Mouse (Mus musculus) midbrain, embryonic 12.5 days (tissue): ENCODE data around the gene Lif. TPM values are rescaled to one million over a fixed set of nuclear protein-coding genes. Genes with fewer than 3 reads are reported as not detected.

ENCODE experiments used
- ATAC-seq: fragments of 200-750 bp; cut with Nextera tagmentation; 2 replicates; pipeline ENCODE4 v1.8.0; 2017; ENCODE audit warnings: low read depth, moderate TSS enrichment, moderate library complexity; ENCODE audit not compliant: low FRiP score
- H3K27ac ChIP-seq: fragments of 300-500 bp; sonication (generic); replicated peaks from 2 replicates; pipeline ENCODE4 v1.5.1; 2016; ENCODE audit warnings: mild to moderate bottlenecking
- H3K27me3 ChIP-seq: fragments of 300-500 bp; sonication (generic); 2 replicates; pipeline ENCODE4 v1.6.1; 2016; ENCODE audit warnings: mild to moderate bottlenecking
- H3K36me3 ChIP-seq: fragments of 300-500 bp; sonication (generic); 2 replicates; pipeline ENCODE4 v1.6.1; 2016
- H3K4me1 ChIP-seq: fragments of 300-500 bp; sonication (generic); 2 replicates; pipeline ENCODE4 v1.6.1; 2016
- H3K4me2 ChIP-seq: fragments of 300-500 bp; sonication (generic); replicated peaks from 2 replicates; pipeline ENCODE4 v1.6.1; 2016; ENCODE audit warnings: mild to moderate bottlenecking, moderate library complexity
- H3K4me3 ChIP-seq: fragments of 300-500 bp; sonication (generic); 2 replicates; pipeline ENCODE4 v1.5.1; 2016; ENCODE audit warnings: mild to moderate bottlenecking
- H3K9ac ChIP-seq: fragments of 300-500 bp; sonication (generic); replicated peaks from 2 replicates; pipeline ENCODE4 v1.6.1; 2016; ENCODE audit warnings: mild to moderate bottlenecking, moderate library complexity
- H3K9me3 ChIP-seq: fragments of 300-500 bp; sonication (generic); 2 replicates; pipeline ENCODE4 v1.6.1; 2016; ENCODE audit warnings: mild to moderate bottlenecking
- WGBS: fragments of 180-500 bp; shearing (Covaris S2); methylation state at CpG from one replicate; pipeline ENCODE4 v1.1.7; 2016; 5-methylcytosine and 5-hydroxymethylcytosine counted together
- polyA plus RNA-seq: library from polyadenylated mRNA; unstranded; fragments of >200 nt; fragmentation: Nextera tagmentation; extraction: Ambion mirVana; gene quantifications from 2 replicates; pipeline ENCODE4 v1.2.1, GENCODE M21; 2016

Lif gene
- polyA plus RNA-seq, 1 experiment from 2014 or later = not detected

GRCm38 (mm10) chr11:4249151-4249550 is 8.2 kb upstream of the Lif start:
- Histone ChIP-seq H3K27ac (no peak overlapping the region), H3K9ac (no peak overlapping the region), H3K4me2 (no peak overlapping the region), H3K27me3 (no peaks in the 10 kb centered on the region), H3K36me3 (no peaks in the 10 kb centered on the region), H3K9me3 (no peaks in the 10 kb centered on the region), H3K4me3 (no peak overlapping the region), H3K4me1 (no peaks in the 10 kb centered on the region)
- WGBS = 95% methylated on average over 3 of the region's 3 CpGs
- no peak for ATAC-seq

- Histone ChIP-seq H3K9me3 (no peaks in the 10 kb centered on the region), H3K4me3 (no peak overlapping the region), H3K4me1 (no peaks in the 10 kb centered on the region), H3K9ac (no peak overlapping the region), H3K4me2 (no peak overlapping the region), H3K36me3 (no peaks in the 10 kb centered on the region), H3K27me3 (no peaks in the 10 kb centered on the region), H3K27ac (no peak overlapping the region)
- no peak for ATAC-seq
- WGBS = 74% methylated on average over 7 of the region's 7 CpGs
Measured at GRCm38 (mm10) chr11:4250290-4250689, 7.1 kb upstream of the Lif start.

GRCm38 (mm10) chr11:4251376-4251775 is 6.0 kb upstream of the Lif start:
- Histone ChIP-seq H3K9me3 (no peaks in the 10 kb centered on the region), H3K9ac (no peak overlapping the region), H3K4me2 (no peak overlapping the region), H3K27me3 (no peaks in the 10 kb centered on the region), H3K27ac (no peak overlapping the region), H3K4me3 (no peak overlapping the region), H3K4me1 (no peaks in the 10 kb centered on the region), H3K36me3 (no peaks in the 10 kb centered on the region)
- no peak for ATAC-seq
- 83% methylated on average over 3 of the region's 3 CpGs for WGBS

- H3K27ac ChIP-seq = no peak overlapping the region
- H3K9me3 ChIP-seq = no peaks in the 10 kb centered on the region
- no peak overlapping the region for H3K4me2 ChIP-seq
- WGBS = 59% methylated on average over 2 of the region's 2 CpGs
- H3K9ac ChIP-seq = no peak overlapping the region
- no peak for ATAC-seq
- H3K27me3 ChIP-seq = 0 out of 2 replicates have a peak, but pooled peaks cover 5% of the 10 kb centered on the region
- H3K36me3 ChIP-seq = no peaks in the 10 kb centered on the region
- H3K4me1 ChIP-seq = no peaks in the 10 kb centered on the region
- H3K4me3 ChIP-seq = no peak overlapping the region
Measured at GRCm38 (mm10) chr11:4252886-4253285, 4.5 kb upstream of the Lif start.

- no peak overlapping the region for H3K4me2 ChIP-seq
- 52% methylated on average over 5 of the region's 5 CpGs for WGBS
- no peak overlapping the region for H3K9ac ChIP-seq
- no peak for ATAC-seq
- peaks cover 18% of the 10 kb centered on the region; the same call in 1 of the 2 replicates for H3K27me3 ChIP-seq
- H3K9me3 ChIP-seq = no peaks in the 10 kb centered on the region
- no peak overlapping the region for H3K4me3 ChIP-seq
- no peaks in the 10 kb centered on the region for H3K36me3 ChIP-seq
- peaks cover 16% of the 10 kb centered on the region; the same call in 1 of the 2 replicates for H3K4me1 ChIP-seq
- H3K27ac ChIP-seq = no peak overlapping the region
Measured at GRCm38 (mm10) chr11:4257756-4258155, 399 bp downstream of the Lif start.

GRCm38 (mm10) chr11:4258657-4259082 is 1.3 kb downstream of the Lif start:
- peak; percentile 47 for ATAC-seq
- Histone ChIP-seq H3K9ac (no peak overlapping the region), H3K9me3 (no peaks in the 10 kb centered on the region), H3K36me3 (no peaks in the 10 kb centered on the region), H3K4me1 (peaks cover 16% of the 10 kb centered on the region; the same call in 1 of the 2 replicates), H3K27ac (no peak overlapping the region), H3K4me2 (peak overlapping the region; percentile 49), H3K4me3 (peak overlapping the region; percentile 13; the same call in 1 of the 2 replicates), H3K27me3 (peaks cover 27% of the 10 kb centered on the region)
- WGBS = under 1% methylated on average over 7 of the region's 7 CpGs

- Histone ChIP-seq H3K9me3 (no peaks in the 10 kb centered on the region), H3K9ac (0 out of 2 replicates have a peak overlapping the region, but pooled peaks have one; percentile 6), H3K27ac (no peak overlapping the region), H3K4me1 (peaks cover 16% of the 10 kb centered on the region; the same call in 1 of the 2 replicates), H3K4me2 (no peak overlapping the region), H3K4me3 (no peak overlapping the region), H3K27me3 (peaks cover 47% of the 10 kb centered on the region), H3K36me3 (no peaks in the 10 kb centered on the region)
- 63% methylated on average over 14 of the region's 14 CpGs for WGBS
- peak; percentile 28; the same call in 1 of the 2 replicates for ATAC-seq
Measured at GRCm38 (mm10) chr11:4260463-4261187, 3.3 kb downstream of the Lif start.

- no peak for ATAC-seq
- H3K27me3 ChIP-seq = peaks cover 52% of the 10 kb centered on the region
- no peak overlapping the region for H3K4me3 ChIP-seq
Measured at GRCm38 (mm10) chr11:4261188-4261494, 3.8 kb downstream of the Lif start.

GRCm38 (mm10) chr11:4261969-4262368 is 4.6 kb downstream of the Lif start:
- Histone ChIP-seq H3K27ac (no peak overlapping the region), H3K9me3 (no peaks in the 10 kb centered on the region), H3K36me3 (no peaks in the 10 kb centered on the region), H3K4me2 (no peak overlapping the region), H3K27me3 (peaks cover 60% of the 10 kb centered on the region), H3K4me1 (peaks cover 24% of the 10 kb centered on the region), H3K9ac (no peak overlapping the region), H3K4me3 (no peak overlapping the region)
- no peak for ATAC-seq
- WGBS = 45% methylated on average over 5 of the region's 5 CpGs

More at GRCm38 (mm10) chr11:4261188-4261494, 3.8 kb downstream of the Lif start:
- Histone ChIP-seq H3K4me2 (no peak overlapping the region), H3K9me3 (no peaks in the 10 kb centered on the region), H3K27ac (no peak overlapping the region), H3K36me3 (no peaks in the 10 kb centered on the region), H3K4me1 (peaks cover 16% of the 10 kb centered on the region), H3K9ac (no peak overlapping the region)
- 49% methylated on average over 7 of the region's 7 CpGs for WGBS

- WGBS = 26% methylated on average over 7 of the region's 7 CpGs
- no peak for ATAC-seq
- peaks cover 65% of the 10 kb centered on the region for H3K27me3 ChIP-seq
Measured at GRCm38 (mm10) chr11:4262847-4263246, 5.5 kb downstream of the Lif start.

GRCm38 (mm10) chr11:4263296-4263695 is 5.9 kb downstream of the Lif start:
- Histone ChIP-seq H3K4me3 (no peak overlapping the region), H3K27ac (no peak overlapping the region), H3K9ac (no peak overlapping the region), H3K27me3 (peaks cover 69% of the 10 kb centered on the region), H3K4me1 (peaks cover 28% of the 10 kb centered on the region), H3K4me2 (no peak overlapping the region), H3K36me3 (no peaks in the 10 kb centered on the region), H3K9me3 (no peaks in the 10 kb centered on the region)
- 29% methylated on average over 1 of the region's 1 CpGs for WGBS
- ATAC-seq = no peak

More at GRCm38 (mm10) chr11:4262847-4263246, 5.5 kb downstream of the Lif start:
- Histone ChIP-seq H3K4me2 (no peak overlapping the region), H3K4me3 (no peak overlapping the region), H3K36me3 (no peaks in the 10 kb centered on the region), H3K9ac (no peak overlapping the region), H3K9me3 (no peaks in the 10 kb centered on the region), H3K4me1 (peaks cover 28% of the 10 kb centered on the region), H3K27ac (no peak overlapping the region)

GRCm38 (mm10) chr11:4264066-4264465 is 6.7 kb downstream of the Lif start:
- no peak for ATAC-seq
- Histone ChIP-seq H3K9me3 (no peaks in the 10 kb centered on the region), H3K4me1 (peaks cover 28% of the 10 kb centered on the region), H3K36me3 (no peaks in the 10 kb centered on the region), H3K27me3 (peaks cover 77% of the 10 kb centered on the region), H3K4me2 (no peak overlapping the region), H3K27ac (no peak overlapping the region), H3K9ac (no peak overlapping the region), H3K4me3 (no peak overlapping the region)
- 72% methylated on average over 7 of the region's 7 CpGs for WGBS
